Mouse (Mus musculus) heart, embryonic 14.5 days (tissue): ENCODE data around the gene Pi4k2a. TPM values are rescaled to one million over a fixed set of nuclear protein-coding genes. Genes with fewer than 3 reads are reported as not detected.
A peak's percentile ranks its signal among the peaks of the same experiment; 100 is the strongest.
"Not testable (repeated sequence)": the region's sequence is repeated elsewhere in the genome, so short reads cannot be mapped to it uniquely, and the experiment has no call there.

Experiments used
- ATAC-seq: fragments of 200-750 bp; cut with Nextera tagmentation; 2 replicates; pipeline ENCODE4 v1.8.0; 2017; ENCODE audit warnings: low read depth, moderate TSS enrichment; ENCODE audit not compliant: insufficient number of reproducible peaks, insufficient read depth, low FRiP score
- H3K27ac ChIP-seq, 2 experiments: fragments of 200-500 bp in 1 of 2; fragments of 300-500 bp in 1 of 2; sonication (generic) in 1 of 2; replicated peaks in 1 of 2; 2 replicates each; pipeline ENCODE4 v1.5.1; 2012 to 2014; ENCODE audit warnings: low read depth in 2 of 2, low read length in 2 of 2, control low read depth in 1 of 2, mild to moderate bottlenecking in 1 of 2, mixed read lengths in 1 of 2; ENCODE audit not compliant: control insufficient read depth in 1 of 2, insufficient read depth in 1 of 2
- H3K27me3 ChIP-seq: fragments of 300-500 bp; sonication (generic); 2 replicates; pipeline ENCODE4 v1.6.1; 2014; ENCODE audit warnings: mild to moderate bottlenecking, low read length, control low read depth; ENCODE audit not compliant: control insufficient read depth, insufficient read depth
- H3K36me3 ChIP-seq: fragments of 300-500 bp; sonication (generic); 2 replicates; pipeline ENCODE4 v1.6.1; 2014; ENCODE audit warnings: mild to moderate bottlenecking, control low read depth, low read length, mixed read lengths; ENCODE audit not compliant: control insufficient read depth, insufficient read depth
- H3K4me1 ChIP-seq, 2 experiments: fragments of 200-500 bp in 1 of 2; fragments of 300-500 bp in 1 of 2; sonication (generic) in 1 of 2; 2 replicates each; pipeline ENCODE4 v1.6.1; 2012 to 2014; ENCODE audit warnings: low read length in 2 of 2, control low read depth in 1 of 2, mixed read lengths in 1 of 2; ENCODE audit not compliant: control insufficient read depth in 2 of 2, insufficient read depth in 2 of 2
- H3K4me2 ChIP-seq: fragments of 300-500 bp; sonication (generic); 2 replicates; pipeline ENCODE4 v1.6.1; 2014; ENCODE audit warnings: mild to moderate bottlenecking, low read length
- H3K4me3 ChIP-seq, 2 experiments: fragments of 200-500 bp in 1 of 2; fragments of 300-500 bp in 1 of 2; sonication (generic) in 1 of 2; 2 replicates each; pipeline ENCODE4 v1.5.1; 2012 to 2014; ENCODE audit warnings: low read length in 2 of 2, mild to moderate bottlenecking in 2 of 2, control low read depth in 1 of 2, low read depth in 1 of 2, moderate library complexity in 1 of 2; ENCODE audit not compliant: control insufficient read depth in 1 of 2, insufficient read depth in 1 of 2
- H3K9ac ChIP-seq: fragments of 300-500 bp; sonication (generic); 2 replicates; pipeline ENCODE4 v1.6.1; 2014; ENCODE audit warnings: mild to moderate bottlenecking, low read length
- H3K9me3 ChIP-seq: fragments of 300-500 bp; sonication (generic); 2 replicates; pipeline ENCODE4 v1.6.1; 2016; ENCODE audit warnings: low read length, control low read depth; ENCODE audit not compliant: control insufficient read depth
- WGBS: fragments of 180-500 bp; shearing (Covaris S2); extraction: QIAGEN DNeasy Blood & Tissue Kit; methylation state at CpG from one replicate; pipeline ENCODE4 v1.1.7; 2014; 5-methylcytosine and 5-hydroxymethylcytosine counted together
- polyA plus RNA-seq: library from polyadenylated mRNA; unstranded; fragments of >200 nt; fragmentation: Nextera tagmentation; extraction: Ambion mirVana; gene quantifications from 2 replicates; pipeline ENCODE4 v1.2.1, GENCODE M21; 2014

The Pi4k2a gene
- polyA plus RNA-seq, 1 experiment from 2014 or later: 20.2 TPM

DNA sequence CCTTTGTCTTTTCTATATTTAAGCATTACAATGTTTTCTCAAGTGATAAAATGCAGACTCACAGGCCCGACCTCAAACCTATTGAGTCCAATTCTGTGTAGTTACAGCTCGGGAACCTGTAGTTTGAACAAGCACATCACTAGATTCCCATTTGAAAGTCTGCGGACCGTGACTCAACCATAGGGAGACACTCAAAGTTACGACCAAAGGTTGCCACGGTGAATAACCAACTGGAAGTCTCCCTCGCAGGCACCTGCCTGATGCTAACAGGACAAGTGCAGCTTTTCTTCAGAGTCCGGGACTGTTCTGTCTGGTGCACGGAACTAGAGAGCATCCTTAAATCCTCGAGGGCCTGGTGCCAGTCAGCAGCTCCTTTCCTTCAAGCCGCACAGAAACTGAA is 9.8 kb upstream of the Pi4k2a start:
- no peaks in the 10 kb centered on the region for H3K9me3 ChIP-seq
- peaks cover 8% of the 10 kb centered on the region; the same call in 1 of the 2 replicates for H3K36me3 ChIP-seq
- no peak overlapping the region for H3K9ac ChIP-seq
- H3K4me1 ChIP-seq: peaks cover 0 to under 1% of the 10 kb centered on the region in 2 experiments; a peak in 1 of 4 replicates
- H3K27ac ChIP-seq: no peak overlapping the region
- no peak overlapping the region for H3K4me2 ChIP-seq
- ATAC-seq: no peak
- H3K4me3 ChIP-seq: no peak overlapping the region
- 77% methylated on average over 11 of the region's 11 CpGs for WGBS
- no peaks in the 10 kb centered on the region for H3K27me3 ChIP-seq

- H3K27me3 ChIP-seq, H3K4me3 ChIP-seq, H3K36me3 ChIP-seq, ATAC-seq, H3K27ac ChIP-seq, H3K4me2 ChIP-seq, H3K4me1 ChIP-seq, H3K9ac ChIP-seq, H3K9me3 ChIP-seq: not testable (repeated sequence)
- 87% methylated on average over 5 of the region's 5 CpGs for WGBS
These were observed 8.7 kb upstream of the Pi4k2a start for GRCm38 (mm10) chr19:42081613-42082012.

GRCm38 (mm10) chr19:42085690-42086089 is 4.6 kb upstream of the Pi4k2a start:
- peaks cover 9 to 12% of the 10 kb centered on the region in 2 experiments for H3K4me1 ChIP-seq
- no peaks in the 10 kb centered on the region for H3K9me3 ChIP-seq
- peak overlapping the region; percentile 68 to 79 for H3K4me3 ChIP-seq
- no peaks in the 10 kb centered on the region for H3K27me3 ChIP-seq
- WGBS: 7% methylated on average over 10 of the region's 10 CpGs
- no peaks in the 10 kb centered on the region for H3K36me3 ChIP-seq
- peak overlapping the region; percentile 77 for H3K9ac ChIP-seq
- H3K4me2 ChIP-seq: peak overlapping the region; percentile 89
- ATAC-seq: no peak
- no peak overlapping the region for H3K27ac ChIP-seq

GRCm38 (mm10) chr19:42086166-42086565 is 4.1 kb upstream of the Pi4k2a start, which contains the start of gene Morn4:
Morn4 (minus strand) TSS chr19:42086357.
- H3K9ac ChIP-seq: peak within 1 kb of the TSS; percentile 77
- H3K4me3 ChIP-seq: peak within 1 kb of the TSS; percentile 68 to 79
- no peaks in the 10 kb centered on the region for H3K36me3 ChIP-seq
- WGBS: under 1% methylated on average over 21 of the region's 21 CpGs
- peaks cover 9 to 14% of the 10 kb centered on the region in 2 experiments for H3K4me1 ChIP-seq
- H3K27ac ChIP-seq: no peak within 1 kb of the TSS
- H3K27me3 ChIP-seq: no peaks in the 10 kb centered on the region
- H3K4me2 ChIP-seq: peak within 1 kb of the TSS; percentile 89
- H3K9me3 ChIP-seq: no peaks in the 10 kb centered on the region
- ATAC-seq: 0 out of 2 replicates have a peak, but pooled peaks have one; percentile 33

DNA sequence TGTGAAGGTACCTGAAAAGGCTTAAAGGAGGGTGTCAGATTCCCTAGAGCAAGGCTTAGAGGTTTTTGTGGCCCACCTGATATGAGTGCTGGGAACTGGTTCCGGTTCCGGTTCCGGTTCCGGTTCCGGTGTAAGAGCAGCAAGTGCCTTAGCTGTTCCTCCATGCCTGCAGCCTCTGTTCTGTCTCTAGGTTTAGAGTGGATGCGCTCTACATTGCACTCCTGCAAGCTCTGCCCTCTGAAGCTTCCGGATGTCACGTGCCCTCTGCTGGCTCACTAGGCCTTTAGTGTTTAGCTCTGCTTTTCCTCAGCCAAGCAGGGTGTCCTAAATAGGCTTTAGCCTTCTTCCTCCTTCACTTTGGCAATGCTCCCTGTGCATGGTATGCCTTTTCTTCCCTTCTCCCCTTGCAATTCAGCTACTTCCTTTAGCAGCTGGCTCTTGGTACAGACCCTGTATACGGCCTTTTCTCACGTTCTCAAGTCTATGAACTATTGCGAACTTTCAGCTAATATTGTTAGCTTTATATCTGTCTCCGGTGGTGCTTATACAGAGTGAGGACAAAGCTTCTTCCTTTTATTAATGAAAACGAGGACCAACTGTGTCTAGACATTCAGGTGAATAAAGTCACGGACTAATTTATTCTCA is 1.0 kb upstream of the Pi4k2a start:
- WGBS: 18% methylated on average over 14 of the region's 14 CpGs
- peak overlapping the region; percentile 64 for H3K9ac ChIP-seq
- ATAC-seq: no peak

GRCm38 (mm10) chr19:42090637-42091141 is 419 bp downstream of the Pi4k2a start:
- ATAC-seq: peak; percentile 68
- H3K9ac ChIP-seq: peak overlapping the region; percentile 83
- H3K9me3 ChIP-seq: no peaks in the 10 kb centered on the region
- H3K4me3 ChIP-seq: peak overlapping the region; percentile 83 to 91
- peak overlapping the region; percentile 76 to 93 for H3K27ac ChIP-seq
- no peaks in the 10 kb centered on the region for H3K27me3 ChIP-seq
- peak overlapping the region; percentile 83 for H3K4me2 ChIP-seq
- whole genome bisulfite sequencing: under 1% methylated on average over 49 of the region's 52 CpGs
- peaks cover 11 to 19% of the 10 kb centered on the region in 2 experiments for H3K4me1 ChIP-seq
- H3K36me3 ChIP-seq: peaks cover 8% of the 10 kb centered on the region

More for the DNA sequence above, 1.0 kb upstream of the Pi4k2a start:
- peak overlapping the region; percentile 86 to 90 for H3K27ac ChIP-seq
- peak overlapping the region; percentile 11 to 91 for H3K4me3 ChIP-seq
- H3K9me3 ChIP-seq: no peaks in the 10 kb centered on the region
- H3K4me2 ChIP-seq: peak overlapping the region; percentile 75
- H3K27me3 ChIP-seq: no peaks in the 10 kb centered on the region
- peaks cover 6% of the 10 kb centered on the region for H3K36me3 ChIP-seq
- peaks cover 12 to 22% of the 10 kb centered on the region in 2 experiments for H3K4me1 ChIP-seq

DNA sequence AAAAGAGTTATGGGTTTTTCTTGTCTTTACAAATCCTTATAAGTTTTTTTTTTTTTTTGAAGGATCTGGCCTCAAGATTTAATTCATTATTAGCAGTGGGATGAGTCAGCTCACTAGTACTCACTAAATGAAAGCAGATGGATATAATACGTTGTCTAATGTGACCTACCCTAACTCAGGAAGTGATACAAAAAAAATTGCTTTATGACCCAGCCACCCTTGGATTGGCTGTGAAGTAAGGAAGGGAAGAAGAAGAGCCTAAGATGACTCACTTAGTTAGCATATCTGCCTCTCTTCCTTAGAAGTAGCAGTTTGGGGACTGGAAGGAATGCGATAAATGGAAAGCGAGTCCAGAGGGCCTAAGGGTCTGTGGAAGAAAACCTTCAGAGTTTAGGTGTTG is 9.1 kb downstream of the Pi4k2a start:
- H3K9ac ChIP-seq: no peak overlapping the region
- ATAC-seq: no peak
- no peak overlapping the region for H3K27ac ChIP-seq
- H3K36me3 ChIP-seq: peaks cover 40% of the 10 kb centered on the region
- H3K4me1 ChIP-seq: no peaks in the 10 kb centered on the region
- no peaks in the 10 kb centered on the region for H3K9me3 ChIP-seq
- no peak overlapping the region for H3K4me3 ChIP-seq
- no peaks in the 10 kb centered on the region for H3K27me3 ChIP-seq
- H3K4me2 ChIP-seq: no peak overlapping the region
- WGBS: 82% methylated on average over 3 of the region's 3 CpGs
